Mouse (Mus musculus): Measurements from ENCODE around the gene Rpl22. TPM values are rescaled to one million over a fixed set of nuclear protein-coding genes. Genes with fewer than 3 reads are reported as not detected.

The Rpl22 gene
- total RNA-seq, 2 experiments from 2014 or later = 161 to 162 TPM

- no peak for DNase-seq (ENCODE audit: low spot score in 2 of 2)
- intact Hi-C loops (cut with DNase I) = no loop called here
Measured at GRCm38 (mm10) chr4:152295916-152296315, 29.6 kb upstream of the Rpl22 start.

GRCm38 (mm10) chr4:152296371-152296770, 29.2 kb upstream of the Rpl22 start:
- intact Hi-C loops (cut with DNase I) = no loop called here
- no peak for DNase-seq (ENCODE audit: low spot score in 2 of 2)

DNA sequence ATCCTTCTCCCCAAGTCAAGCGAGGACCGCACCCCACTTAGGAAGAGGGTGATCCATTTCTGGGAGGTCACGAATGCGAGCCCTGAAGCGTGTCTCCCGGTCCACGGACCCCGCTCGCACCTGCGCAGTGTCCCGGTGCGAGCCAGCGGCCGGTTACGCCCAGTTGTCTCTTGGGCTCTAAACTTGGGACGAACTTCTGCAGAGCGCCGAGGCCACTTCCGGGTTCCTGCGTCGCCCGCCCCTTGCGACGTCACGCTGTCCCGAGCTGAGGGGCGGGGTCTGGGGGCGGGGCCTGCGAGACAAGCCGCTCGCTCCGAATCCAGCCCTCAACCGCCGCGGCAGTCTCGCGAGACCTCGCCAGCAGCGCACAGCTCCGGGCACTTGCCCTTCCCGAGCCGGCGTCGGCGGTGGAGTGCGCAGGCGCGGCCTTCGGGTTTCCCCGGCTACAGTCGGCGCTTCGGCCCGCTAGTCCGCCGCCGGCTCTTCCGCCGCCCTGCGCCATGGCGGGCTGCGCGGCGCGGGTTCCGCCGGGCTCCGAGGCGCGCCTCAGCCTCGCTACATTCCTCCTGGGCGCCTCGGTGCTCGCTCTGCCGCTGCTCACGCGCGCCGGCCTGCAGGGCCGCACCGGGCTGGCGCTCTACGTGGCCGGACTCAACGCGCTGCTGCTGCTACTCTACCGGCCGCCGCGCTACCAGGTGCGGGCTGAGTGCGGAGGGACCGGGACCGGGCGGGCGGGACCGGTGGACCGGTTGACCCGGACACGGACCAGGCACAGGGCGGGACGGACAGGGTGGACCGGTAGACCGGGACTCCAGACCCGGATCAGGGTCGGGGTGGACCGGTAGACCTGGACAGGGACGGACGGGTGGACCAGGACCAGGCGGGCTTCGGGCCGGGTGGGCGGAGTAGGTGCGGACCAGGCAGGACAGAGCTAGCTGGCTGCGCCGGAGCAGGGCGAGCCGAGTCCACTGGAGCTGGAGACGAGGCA, 28.4 kb upstream of the Rpl22 start, which contains the start of gene Icmt:
Icmt (plus strand) TSS at position 354 of the 988 bp plus-strand sequence.
- intact Hi-C loops (cut with DNase I) = no loop called here
- DNase-seq (ENCODE audit: low spot score in 2 of 2) = peak; percentile 99 to 100

DNA sequence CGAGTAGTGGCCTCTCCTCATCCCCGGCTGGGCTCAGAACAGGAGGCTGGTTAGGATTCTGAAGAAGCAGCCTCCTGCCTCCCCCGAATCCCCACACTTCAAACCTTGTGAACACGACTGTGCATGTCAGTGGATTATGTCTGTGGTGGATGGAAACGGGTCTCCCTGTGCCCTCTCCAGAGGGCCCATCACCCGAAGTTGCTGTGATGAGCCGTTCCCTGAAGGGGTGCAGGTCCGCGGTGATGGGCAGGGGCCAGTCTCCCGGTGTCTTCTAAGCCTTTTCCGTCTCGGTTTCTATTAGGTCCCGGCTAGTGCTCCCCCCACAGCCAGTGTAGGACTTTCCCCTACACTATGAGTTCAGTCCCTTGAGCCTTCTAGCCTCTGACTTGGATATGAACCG, 26.7 kb upstream of the Rpl22 start:
- no peak for DNase-seq (ENCODE audit: low spot score in 2 of 2)
- intact Hi-C loops (cut with DNase I) = no loop called here

- DNase-seq (ENCODE audit: low spot score in 2 of 2) = no peak
- intact Hi-C loops (cut with DNase I) = no loop called here
Measured at GRCm38 (mm10) chr4:152300375-152300774, 25.2 kb upstream of the Rpl22 start.

DNA sequence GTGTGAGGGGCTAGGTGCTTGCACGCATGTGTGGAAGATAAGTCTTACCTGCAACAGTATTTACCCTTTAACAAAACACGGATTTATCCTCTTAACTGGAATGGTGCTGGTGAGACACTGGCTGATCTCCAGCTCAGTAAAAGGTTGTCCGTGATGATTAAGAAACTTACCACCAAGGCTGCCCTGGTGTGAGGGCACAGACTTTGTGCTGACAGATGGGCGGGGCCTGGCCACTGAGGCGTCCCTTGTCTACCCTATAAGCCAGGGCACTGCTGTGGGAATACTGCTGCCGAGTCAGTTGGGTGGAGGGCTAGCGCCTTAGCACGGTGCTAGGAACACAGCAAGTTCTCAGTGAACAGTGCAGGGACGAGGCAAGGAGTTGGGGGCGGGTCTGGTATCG, 23.5 kb upstream of the Rpl22 start:
- DNase-seq (ENCODE audit: low spot score in 2 of 2) = no peak
- intact Hi-C loops (cut with DNase I) = no loop called here

- intact Hi-C loops (cut with DNase I) = no loop called here
- no peak for DNase-seq (ENCODE audit: low spot score in 2 of 2)
Measured at GRCm38 (mm10) chr4:152303172-152303571, 22.4 kb upstream of the Rpl22 start.

- intact Hi-C loops (cut with DNase I) = no loop called here
- DNase-seq (ENCODE audit: low spot score in 2 of 2) = no peak
Measured at GRCm38 (mm10) chr4:152304685-152305084, 20.9 kb upstream of the Rpl22 start.

DNA sequence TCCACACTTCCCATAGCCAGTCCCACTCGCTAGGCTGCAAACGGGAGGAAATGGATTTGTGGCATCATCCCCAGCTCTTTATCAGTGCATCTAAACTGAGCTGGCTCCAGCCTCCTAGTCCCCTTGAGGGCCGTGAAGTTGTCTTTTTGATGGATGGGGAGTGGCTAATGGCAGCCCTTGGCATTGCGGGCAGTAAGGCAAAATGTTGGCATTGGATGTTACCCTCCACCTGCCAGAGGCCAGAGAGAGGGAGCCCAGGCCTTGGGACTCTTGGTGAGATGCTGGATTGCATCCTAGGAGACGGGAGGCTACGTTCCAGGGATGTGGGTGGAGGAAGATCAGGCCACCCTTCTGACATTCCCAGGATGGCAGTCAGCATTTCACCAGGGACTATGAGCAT, 19.6 kb upstream of the Rpl22 start:
- intact Hi-C loops (cut with DNase I) = no loop called here
- no peak for DNase-seq (ENCODE audit: low spot score in 2 of 2)

DNA sequence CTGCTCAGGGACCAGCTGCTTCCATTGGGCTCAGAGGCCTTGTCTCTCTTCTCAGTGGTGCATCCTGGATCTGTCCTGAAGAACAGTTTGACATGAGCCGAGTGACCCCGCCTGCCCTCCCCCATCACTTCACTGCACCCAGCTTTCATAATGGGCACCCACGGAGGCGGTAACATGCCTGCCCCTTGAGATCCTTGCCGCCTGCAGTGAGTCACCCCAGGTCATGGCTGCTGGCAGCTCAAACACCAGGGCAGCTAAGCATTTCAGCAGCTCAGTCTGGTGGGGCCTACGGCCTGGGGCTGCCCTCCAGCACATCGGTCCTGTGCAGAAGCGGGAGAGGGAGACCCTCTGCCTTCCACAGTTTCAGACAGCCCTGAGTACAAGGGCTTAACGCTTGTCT, 18.0 kb upstream of the Rpl22 start:
- DNase-seq (ENCODE audit: low spot score in 2 of 2) = no peak
- intact Hi-C loops (cut with DNase I) = no loop called here

- DNase-seq (ENCODE audit: low spot score in 2 of 2) = no peak
- intact Hi-C loops (cut with DNase I) = no loop called here
Measured at GRCm38 (mm10) chr4:152312186-152312585, 13.4 kb upstream of the Rpl22 start.

- peak; percentile 24 to 45 for DNase-seq (ENCODE audit: low spot score in 2 of 2)
- intact Hi-C loops (cut with DNase I) = no loop called here
Measured at GRCm38 (mm10) chr4:152313211-152313632, 12.3 kb upstream of the Rpl22 start.

DNA sequence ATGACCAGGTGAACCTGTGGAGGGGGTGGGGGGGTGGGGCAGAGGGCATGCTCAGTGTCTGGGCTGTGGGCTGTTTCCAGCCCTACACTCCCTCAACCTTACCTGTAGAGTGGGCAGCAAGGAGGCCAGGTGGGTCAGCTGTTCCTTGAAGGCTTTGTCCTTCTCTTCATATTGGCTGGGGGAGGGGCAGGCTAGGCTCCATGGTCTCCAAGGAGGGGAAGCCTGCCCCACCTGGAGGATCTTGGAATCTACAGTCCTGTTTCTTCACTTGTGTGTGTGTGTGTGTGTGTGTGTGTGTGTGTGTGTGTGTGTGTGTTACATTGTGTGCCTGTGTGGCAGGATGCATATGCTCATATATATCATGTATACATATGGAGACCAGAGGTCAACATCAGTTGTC, 11.6 kb upstream of the Rpl22 start:
- no peak for DNase-seq (ENCODE audit: low spot score in 2 of 2)
- intact Hi-C loops (cut with DNase I) = no loop called here

DNA sequence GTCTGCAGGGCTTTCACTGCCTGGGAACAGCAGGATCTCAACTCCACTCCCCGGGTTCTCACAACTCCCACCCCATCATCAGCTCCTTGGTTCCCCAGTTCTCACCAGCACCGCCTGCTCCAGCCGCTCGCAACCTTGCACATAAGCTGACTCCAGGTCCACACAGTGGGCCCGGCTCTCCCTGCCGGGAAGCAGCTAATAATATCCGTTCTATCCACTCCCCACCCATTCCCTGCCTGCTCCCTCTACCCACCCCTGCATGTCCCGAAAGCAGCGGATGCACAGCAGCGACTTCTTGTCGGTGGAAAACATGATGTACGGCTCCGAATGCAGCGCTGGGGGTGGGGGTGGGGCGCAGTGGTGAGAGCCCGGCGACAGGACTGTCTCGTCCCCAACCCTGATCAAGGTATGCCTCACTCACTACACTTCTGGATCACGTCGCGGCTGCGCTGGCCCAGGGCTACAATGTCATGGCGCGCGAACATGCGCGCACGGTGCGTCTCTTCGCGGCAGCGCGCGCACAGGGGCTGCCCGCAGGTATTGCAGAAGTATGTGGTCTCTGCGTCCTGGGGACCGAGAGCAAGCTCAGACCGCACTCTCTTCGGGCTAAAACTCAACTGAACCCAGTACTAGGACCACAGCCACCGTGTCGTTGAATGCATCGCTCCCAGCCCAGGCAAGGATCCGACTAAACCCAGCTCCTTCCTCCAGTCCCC, 9.9 kb upstream of the Rpl22 start:
- peak; percentile 43 to 48 for DNase-seq (ENCODE audit: low spot score in 2 of 2)
- intact Hi-C loops (cut with DNase I) = no loop called here

DNA sequence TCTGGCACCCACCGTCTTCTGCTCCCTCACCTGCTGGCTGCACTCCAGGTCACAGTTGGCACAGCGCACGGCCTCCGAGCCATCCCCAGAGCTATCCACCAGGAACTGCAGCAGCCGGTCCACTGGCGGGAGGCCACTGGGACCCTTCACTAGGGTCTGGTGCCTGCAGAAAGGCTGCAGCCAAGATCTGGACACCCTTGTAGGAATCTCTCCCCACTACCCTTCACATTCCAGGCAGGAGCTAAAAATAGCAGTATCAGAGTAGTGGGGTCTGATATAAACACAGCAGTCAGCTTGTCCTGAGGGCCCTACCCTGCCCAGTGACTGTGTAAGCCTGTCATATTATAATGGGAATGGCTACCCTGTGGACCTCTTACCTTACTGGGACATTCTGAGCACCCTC, 7.9 kb upstream of the Rpl22 start:
- DNase-seq (ENCODE audit: low spot score in 2 of 2) = no peak
- intact Hi-C loops (cut with DNase I) = no loop called here

DNA sequence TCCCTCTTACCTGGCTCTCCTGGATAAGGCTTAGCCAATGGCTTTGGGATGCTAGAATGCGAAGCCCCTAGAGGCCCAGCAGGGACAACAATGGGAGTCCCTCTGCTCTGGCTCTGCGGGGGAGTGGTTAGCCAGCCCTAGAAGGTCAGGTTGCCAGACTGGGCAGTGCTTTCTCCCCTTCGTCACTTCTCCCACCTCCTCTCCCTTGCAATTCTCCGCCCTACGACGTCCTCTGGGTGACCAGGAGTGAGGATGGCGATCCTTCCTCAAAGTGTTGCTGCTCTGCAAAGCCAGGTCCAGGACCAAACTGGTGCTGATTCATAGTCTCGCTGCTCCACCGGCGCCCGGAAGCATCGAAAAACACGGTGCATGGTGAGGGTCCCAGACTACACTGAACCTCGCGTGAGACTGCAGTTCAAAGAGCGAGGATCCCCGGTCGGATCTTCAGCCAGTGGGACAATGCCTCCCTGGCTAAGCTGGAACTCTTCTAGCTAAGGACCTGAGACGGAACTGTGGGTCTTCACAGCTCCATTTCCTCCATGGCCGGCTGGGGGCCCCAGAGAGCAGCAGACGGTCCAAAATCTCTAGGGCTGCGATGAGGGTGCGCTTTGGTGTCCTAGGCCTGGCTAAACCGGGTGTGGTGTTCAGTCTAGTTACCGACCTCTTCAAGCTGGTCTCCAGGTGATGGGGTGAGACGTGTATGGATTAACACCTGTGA, 6.9 kb upstream of the Rpl22 start, which contains the start of gene Rnf207:
Rnf207 (minus strand) TSS at position 477 of the 718 bp plus-strand sequence.
- intact Hi-C loops (cut with DNase I) = no loop called here
- peak in 1 of 2 experiments; percentile 50 for DNase-seq (ENCODE audit: low spot score in 2 of 2)

- intact Hi-C loops (cut with DNase I) = no loop called here
- DNase-seq (ENCODE audit: low spot score in 2 of 2) = no peak
Measured at GRCm38 (mm10) chr4:152321464-152321863, 4.1 kb upstream of the Rpl22 start.

- intact Hi-C loops (cut with DNase I) = no loop called here
- DNase-seq (ENCODE audit: low spot score in 2 of 2) = no peak
Measured at GRCm38 (mm10) chr4:152324641-152325562, 640 bp upstream of the Rpl22 start.

- intact Hi-C loops (cut with DNase I) = no loop called here
- no peak for DNase-seq (ENCODE audit: low spot score in 2 of 2)
Measured at GRCm38 (mm10) chr4:152326543-152326942, 1.0 kb downstream of the Rpl22 start.

Data from left cerebral cortex, postnatal 36 days (tissue).